Mouse (Mus musculus) c-Kit-positive CD71-negative TER-119-negative erythroid progenitor cells, embryonic 14.5 days (primary cell): ENCODE data around the gene Bicral.

ENCODE experiments used
- DNase-seq: peaks from one replicate; pipeline ENCODE4 v3.0.0-alpha.2; 2013; ENCODE audit warnings: low read depth

The Bicral gene

GRCm38 (mm10) chr17:46751056-46751793 lies 107.1 kb downstream of the Bicral start:
- peak; percentile 65 for DNase-seq

- no peak for DNase-seq
Observed at GRCm38 (mm10) chr17:46750580-46750979, 107.7 kb downstream of the Bicral start.

GRCm38 (mm10) chr17:46749282-46749681 lies 109.0 kb downstream of the Bicral start:
- DNase-seq: no peak
